Mouse (Mus musculus): Measurements from ENCODE around the gene 4930438A08Rik.

- no peak for TF ChIP-seq CTCF (conservative IDR thresholded peaks at IDR 0.05; ENCODE audit: low read length)
- TF ChIP-seq NANOG (IDR thresholded peaks at IDR 0.05; ENCODE audit: borderline replicate concordance, low read length) = no peak
Measured at GRCm38 (mm10) chr11:58302774-58303445, 28.3 kb downstream of the 4930438A08Rik start.
